Mouse (Mus musculus): Measurements from ENCODE around the gene Dcaf8.

Dcaf8 gene

DNA sequence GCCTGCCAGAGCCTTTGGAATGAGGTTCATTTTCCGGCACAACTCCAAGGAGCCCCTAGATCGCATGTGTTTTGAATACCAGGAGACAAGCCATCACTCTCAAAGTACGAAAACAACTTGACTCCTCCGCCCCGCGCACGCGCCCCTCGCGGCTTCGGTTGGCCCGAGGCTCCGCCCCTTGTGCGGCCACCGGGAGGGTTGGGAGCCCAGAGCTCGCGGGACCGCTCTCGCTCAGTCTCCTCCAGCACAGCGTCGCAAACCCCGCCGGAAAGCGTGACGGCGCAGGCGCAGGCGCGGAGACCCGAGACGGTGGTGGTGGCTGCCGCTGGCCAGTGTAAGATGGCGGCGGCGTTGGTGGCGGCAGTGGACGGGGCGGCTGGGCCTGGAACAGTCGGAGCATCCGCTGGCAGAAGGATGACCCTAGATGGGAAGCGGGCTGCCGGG, at the start of gene Dcaf8:
Dcaf8 (plus strand) TSS at position 250 of the 444 bp plus-strand sequence.
- peak; percentile 95 for DNase-seq

DNA sequence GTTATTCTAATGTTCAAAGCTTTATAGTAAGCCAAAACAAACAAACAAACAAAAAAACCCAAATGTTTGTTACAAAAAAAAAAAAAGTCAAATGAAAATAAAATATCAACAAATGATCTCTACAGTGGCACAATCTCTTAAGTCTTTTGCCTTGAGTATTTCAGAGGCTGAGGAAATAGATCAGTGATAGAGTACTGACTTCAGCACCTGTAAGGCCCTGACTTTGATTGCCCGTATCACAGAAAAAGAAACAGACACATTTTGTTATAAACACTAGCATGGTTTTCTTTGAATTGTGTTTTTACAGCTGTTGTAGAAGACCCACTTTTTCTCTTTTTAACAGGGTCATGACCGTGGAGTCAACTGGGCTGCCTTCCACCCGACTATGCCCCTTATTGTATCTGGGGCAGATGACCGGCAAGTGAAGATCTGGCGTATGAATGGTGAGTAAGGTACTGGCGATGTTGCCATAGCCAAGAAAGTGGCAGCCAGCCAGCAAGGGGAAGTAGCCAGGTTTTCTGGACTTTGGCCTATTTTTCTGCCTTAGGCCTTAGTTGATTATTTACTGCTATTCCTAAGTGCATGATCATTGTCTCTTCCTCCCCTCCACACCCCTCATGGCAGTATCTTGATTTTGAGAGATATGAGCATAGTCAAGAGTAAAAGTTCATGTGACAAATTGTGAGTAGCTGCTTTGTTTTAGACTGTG, 48.4 kb upstream of the Dcaf8 start:
- peak; percentile 20 for DNase-seq

DNA sequence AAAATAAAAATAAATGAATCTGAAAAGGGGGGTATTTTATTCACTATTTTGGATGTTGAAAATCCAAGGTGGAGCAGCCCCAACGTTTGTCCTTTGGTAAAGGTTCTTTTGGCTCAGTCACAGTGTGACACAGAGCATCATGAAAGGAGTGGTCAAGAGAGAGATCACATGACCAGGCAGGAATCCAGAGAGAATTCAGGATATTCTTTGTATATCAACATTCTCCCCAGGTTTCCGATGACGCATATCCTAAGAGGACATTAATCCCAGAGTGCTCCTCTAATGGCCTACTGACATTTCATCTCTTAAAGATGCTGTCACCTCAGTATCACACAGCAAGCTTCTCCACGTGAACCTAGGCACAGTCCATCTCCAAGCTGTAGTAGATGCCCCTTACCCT, 44.3 kb upstream of the Dcaf8 start:
- DNase-seq: no peak

DNA sequence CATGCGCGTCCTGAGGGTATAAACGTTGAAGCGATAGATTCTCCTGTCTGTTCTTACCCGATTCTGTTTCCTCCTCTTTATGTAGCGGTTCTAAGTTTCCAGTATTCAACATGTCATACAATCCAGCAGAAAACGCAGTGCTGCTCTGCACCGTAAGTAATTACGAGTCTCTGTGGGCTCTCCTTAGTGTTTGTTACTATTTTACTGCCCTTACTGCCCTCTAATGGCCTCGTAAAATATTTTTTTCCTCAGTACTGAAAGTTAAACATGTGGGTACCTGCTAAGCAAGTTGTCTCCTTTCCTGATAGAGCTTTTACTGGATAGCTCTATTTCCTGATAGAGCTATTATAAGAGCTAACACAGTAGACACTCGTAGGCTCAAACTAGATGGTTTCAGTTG, 42.8 kb upstream of the Dcaf8 start:
- DNase-seq: no peak

DNA sequence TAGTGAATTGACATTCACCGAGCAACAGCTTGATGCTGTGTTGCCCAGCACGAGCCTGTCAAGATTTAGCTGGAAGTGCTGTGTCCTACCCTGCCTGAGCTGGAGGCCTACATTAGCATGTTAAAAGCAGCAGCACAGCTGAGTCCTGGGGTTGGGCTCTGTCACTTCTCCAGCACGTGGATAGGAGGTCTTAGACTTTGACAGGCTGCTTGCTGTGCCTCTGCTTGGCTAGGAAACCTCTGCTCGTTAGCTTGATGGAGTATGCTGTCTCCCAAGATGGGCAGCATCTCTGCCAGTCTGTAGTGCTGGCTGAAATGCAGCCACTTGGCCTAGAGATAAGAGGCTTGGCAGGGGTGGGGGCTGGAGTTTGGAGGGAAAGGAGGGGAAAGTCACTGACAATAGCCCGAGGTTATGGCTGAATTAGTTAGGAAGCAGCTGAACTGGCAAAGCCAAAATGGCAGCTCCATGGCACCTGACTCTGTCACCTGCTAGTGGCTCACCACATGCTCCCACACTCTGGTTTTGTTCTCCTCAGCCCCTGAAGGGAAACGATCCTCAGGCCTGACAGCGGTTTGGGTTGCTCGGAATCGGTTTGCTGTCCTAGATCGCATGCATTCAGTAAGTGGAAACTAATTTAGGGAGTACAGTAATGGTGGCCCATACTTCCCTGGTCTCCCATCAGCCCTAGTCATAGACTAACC, 40.0 kb upstream of the Dcaf8 start:
- no peak for DNase-seq

DNA sequence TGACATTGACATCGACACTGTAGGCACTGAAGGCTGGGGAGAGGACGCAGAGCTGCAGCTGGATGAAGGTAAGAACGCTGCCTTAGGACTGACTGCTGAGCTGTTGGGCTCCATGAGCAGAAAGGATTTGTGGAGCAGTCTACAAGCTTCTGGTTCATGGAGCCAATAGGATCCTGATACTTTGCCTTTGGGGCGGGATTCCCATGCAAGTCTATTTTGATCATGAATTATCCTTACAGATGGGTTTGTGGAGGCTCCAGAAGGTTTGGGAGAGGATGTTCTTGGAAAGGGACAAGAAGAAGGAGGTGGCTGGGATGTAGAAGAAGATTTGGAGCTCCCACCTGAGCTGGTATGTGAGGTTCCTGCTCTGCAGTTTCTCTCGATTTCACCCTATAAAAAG, 30.9 kb upstream of the Dcaf8 start:
- no peak for DNase-seq

DNA sequence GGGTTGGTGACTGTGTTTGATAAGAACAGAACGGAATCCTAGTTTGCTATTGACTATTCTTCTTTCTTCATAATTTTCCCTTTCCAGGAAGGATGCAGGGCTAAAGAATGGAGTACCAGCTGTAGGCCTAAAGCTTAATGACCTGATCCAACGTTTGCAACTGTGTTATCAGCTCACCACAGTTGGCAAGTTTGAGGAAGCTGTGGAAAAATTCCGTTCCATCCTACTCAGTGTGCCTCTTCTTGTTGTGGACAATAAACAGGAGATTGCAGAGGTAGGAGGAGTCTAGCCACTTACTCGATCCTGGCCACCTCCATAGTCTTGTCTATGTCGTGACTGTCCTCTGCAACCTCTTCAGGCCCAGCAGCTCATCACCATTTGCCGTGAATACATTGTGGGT, 28.8 kb upstream of the Dcaf8 start:
- no peak for DNase-seq

DNA sequence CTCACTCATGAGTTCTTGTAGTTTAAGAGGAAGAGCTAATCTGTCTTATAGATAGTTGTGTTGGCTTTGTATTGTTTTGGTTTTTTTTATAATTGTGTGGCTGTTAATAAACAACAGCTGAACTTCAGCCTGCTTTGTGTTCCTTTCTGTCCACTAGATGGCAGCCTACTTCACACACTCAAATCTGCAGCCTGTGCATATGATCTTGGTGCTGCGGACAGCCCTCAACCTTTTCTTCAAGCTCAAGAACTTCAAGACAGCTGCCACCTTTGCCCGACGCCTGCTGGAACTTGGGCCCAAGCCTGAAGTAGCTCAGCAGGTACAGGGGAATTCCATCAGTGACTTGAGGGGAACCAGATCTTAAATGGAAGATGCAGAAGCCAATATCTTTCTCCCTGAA, 28.2 kb upstream of the Dcaf8 start:
- DNase-seq: peak; percentile 36

DNA sequence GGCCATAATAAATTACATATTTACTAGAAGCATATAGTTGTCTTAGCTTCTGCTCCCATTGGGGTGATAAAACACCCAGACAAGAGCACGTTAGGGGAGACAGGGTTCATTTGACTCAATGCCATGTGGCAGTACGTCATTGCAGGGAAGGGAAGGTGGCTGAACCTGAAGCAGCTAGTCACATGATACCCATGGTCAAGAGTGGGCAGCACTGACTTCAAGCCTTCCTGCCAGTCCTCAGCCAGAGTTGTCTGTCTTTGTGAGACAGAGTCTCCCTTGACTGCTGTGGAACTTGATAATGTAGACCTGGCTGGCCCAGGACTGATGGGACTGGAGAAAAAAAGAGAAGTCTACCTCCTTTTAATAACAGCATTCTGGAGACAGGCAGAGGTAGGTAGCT, 25.2 kb upstream of the Dcaf8 start:
- DNase-seq: no peak

DNA sequence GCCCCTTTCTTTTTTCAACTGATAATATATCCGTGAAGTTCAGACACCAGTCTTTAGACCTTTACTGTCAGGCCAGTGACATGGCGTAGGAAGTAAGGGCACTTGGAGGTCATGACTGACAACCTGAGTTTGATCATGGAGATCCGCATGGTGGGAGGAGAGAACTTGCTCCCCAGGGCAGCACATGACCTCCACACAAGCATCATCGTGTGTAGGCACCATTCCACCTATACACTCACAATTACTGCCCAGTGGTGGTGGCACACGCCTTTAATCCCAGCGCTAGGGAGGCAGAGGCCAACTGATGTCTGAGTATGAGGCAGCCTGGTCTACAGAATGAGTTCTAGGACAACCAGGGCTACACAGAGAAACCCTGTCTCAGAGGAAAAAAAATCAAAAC, 23.3 kb upstream of the Dcaf8 start:
- DNase-seq: no peak

DNA sequence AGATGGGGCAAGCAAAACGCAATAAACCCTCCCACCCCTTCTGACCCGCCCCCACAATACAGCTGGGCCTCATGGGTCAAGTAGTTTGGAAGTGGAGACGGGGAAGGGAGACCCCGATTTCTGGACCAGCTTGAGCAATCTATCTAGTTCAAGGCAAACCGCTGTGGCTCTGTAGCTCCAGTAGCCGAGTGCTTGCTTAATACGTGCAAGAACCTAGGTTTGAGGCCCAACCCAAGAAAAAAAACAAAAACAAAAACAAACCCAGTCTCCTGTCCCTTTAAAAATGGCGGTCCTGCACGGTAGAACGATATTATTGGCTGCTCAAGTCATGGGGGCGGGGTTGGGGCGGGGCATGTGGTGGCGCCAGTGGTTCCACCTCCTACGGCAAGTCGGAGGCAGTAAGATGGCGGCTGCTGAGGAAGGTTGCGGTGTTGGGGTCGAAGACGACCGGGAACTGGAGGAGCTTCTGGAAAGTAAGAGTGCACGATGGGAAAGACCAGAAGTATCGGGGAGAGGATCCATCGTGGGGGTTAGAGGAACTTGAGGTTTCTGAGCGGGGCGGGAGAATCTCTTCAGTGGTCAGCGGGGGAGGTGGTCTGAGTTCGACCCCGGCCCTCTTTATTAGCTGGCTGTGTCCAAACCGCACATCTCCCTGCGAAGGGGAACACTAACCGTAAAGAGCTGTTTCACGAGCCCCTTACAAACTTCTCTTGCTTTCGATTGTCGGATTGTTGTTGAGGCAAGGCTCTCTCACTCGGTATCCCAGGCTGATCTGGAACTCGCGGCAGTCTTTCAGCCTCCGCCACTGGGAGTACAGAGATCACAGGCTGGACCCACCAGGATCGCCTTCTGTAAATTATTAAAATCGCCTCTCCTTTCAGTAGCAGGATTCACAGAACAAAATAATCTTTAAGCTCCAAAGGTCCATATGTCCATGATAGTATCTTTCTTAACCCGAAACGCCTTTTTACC, 21.2 kb upstream of the Dcaf8 start, which contains the start of gene Pex19:
Pex19 (plus strand) TSS at position 380 of the 972 bp plus-strand sequence.
- peak; percentile 63 for DNase-seq

DNA sequence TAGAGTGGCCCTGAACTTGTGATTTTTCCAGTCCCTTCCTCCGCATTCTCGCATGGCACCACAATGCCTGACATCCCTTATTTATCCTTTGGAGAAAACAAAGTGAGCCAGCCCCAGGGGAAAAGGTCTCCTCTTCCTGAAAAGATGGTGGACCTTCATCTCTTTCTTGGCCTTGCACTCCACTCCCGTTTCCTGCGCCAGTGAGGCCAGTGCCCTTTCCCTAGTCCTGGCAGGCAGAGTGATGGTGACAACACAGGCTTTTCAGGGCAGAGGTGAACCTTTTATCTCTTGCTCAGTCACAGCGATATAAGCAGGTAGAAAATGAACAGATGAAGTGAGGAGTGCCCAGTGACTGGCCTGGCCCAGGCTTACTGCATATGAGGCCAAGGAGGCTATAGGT, 20.4 kb upstream of the Dcaf8 start:
- no peak for DNase-seq

DNA sequence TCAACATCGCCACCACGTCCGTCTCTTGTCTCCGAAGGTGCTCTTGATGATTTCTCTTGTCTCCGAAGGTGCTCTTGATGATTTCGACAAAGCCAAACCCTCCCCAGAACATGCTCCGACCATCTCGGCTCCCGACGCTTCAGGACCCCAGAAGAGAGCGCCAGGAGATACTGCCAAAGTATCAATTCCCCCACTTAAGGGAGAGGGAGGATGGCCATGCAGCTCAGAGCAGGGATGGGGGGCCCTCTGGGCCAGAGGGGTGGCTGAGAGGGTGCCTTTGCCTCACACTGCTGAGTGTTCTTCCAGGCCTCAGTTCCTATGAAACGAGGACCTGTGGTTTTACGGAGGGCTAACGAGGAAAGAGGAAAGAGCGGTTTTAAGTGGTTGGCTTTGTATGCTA, 19.3 kb upstream of the Dcaf8 start:
- DNase-seq: no peak

DNA sequence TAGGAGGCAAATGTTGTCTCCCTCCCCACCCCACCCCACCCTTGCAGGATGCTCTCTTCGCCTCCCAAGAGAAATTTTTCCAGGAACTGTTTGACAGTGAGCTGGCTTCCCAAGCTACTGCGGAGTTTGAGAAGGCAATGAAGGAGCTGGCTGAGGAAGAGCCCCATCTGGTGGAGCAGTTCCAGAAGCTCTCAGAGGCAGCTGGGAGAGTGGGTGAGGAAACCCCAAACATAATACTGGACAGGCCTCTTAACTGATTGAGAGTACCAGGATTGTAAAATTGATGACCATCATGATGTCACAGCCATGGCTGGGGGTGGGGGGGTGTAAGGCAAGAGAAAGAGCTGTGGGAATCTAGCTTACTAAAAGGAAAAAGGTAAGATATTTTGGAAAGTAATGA, 18.8 kb upstream of the Dcaf8 start:
- DNase-seq: no peak

DNA sequence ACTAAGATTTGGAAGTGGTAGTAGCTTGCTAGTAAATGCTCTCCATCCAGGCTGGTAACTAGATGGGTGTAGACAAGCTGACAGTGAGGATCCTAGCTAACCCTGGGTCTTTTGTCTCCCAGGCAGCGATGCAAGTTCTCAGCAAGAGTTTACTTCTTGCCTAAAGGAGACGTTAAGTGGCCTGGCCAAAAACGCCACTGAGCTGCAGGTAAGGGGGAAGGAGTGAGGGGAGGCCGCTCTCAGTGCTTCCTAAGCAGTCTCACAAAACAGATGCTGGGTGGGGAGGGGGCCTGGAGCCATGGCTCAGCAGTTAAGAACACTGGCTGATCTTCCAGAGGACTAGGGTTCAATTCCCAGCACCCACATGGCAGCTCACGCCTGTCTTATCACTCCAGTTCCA, 18.1 kb upstream of the Dcaf8 start:
- DNase-seq: no peak

DNA sequence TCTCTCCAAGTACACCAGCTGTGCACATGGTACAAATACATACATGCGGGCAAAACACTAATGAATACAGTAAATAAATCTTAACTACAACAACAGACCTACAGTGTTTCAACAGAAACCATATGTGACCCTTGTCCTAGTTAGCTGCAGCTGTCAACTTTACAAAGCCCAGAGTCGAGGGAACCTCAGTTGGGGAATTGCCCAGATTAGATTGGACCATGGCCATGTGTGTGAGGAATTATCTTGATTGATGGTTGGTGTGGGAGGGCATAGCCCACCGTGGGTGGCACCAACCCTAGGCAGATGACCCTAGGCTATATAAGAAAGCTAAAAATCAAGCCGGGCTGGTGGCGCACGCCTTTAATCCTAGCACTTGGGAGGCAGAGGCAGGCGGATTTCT, 15.6 kb upstream of the Dcaf8 start:
- DNase-seq: no peak

DNA sequence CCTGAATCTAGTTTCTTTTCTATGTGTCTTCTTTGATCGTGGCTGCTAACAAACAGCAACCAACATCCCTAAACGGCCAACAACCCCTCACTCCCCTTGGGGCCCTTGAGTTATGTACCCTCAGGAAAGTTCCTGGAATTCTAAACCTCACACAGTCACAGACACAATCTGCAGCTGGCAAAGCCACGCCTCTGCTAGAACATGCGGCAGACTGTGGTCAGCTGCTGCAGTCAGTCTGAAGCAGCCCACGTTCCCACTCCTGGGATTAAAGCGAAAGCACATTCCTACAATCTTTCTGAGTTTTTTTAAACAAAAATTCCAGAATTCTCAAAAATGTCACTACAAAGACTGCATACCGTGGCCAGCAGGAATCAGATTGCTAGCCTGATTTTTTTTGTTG, 14.3 kb upstream of the Dcaf8 start:
- DNase-seq: no peak

DNA sequence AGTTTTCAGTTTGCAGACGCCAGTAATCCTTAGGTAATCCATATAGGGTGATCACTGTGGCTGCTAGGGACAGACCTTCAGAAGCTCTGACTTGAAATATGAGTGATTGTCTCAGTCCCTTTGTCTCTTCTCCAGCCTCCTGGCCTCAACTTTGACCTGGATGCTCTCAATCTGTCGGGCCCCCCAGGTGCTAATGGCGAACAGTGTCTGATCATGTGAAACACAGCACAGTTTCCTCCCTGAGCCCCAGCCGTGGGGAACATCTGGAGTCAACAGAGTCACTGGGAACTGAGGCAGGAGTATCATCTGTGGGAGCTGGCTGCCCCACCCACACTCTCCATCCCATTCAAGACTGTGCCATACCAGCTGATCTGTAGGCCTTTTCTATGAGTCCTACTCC, 13.8 kb upstream of the Dcaf8 start:
- no peak for DNase-seq

DNA sequence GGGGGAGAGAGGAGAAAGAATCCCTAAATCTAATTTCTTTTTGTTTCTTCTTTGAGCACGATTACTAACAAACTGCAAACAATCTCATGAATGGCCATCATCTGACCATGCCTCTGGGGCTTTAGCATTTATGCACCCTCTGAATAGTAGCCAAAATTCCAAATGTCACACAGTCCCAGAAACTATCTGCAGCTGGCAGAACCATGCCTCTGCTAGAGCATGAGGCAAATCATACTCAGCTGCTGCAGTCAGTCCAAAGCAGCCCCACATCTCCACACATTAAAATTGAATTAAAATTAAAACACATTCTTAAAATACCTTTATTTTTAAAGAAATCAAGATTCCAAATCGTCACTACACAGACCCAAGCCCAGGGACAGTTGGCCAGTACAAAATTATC, 7.7 kb upstream of the Dcaf8 start:
- DNase-seq: no peak

DNA sequence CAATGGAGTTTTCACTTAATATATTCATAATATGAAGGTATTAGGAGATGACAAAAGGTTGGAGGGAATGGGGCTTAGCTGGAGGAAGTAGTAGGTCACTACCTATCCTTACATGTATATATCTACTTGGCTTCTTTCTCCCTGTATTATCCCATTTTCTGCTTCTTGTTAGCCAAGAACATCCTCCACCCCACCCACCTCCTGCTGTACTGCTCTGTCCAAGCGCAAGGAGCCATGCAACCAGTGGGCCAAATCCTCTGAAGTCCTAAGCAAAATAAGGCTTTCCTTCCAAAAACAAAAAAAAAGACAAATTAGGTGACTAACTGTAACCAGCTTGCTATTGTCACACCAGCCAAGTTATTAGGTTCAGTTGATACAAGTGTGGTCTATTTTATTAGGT, 7.1 kb upstream of the Dcaf8 start:
- DNase-seq: no peak

DNA sequence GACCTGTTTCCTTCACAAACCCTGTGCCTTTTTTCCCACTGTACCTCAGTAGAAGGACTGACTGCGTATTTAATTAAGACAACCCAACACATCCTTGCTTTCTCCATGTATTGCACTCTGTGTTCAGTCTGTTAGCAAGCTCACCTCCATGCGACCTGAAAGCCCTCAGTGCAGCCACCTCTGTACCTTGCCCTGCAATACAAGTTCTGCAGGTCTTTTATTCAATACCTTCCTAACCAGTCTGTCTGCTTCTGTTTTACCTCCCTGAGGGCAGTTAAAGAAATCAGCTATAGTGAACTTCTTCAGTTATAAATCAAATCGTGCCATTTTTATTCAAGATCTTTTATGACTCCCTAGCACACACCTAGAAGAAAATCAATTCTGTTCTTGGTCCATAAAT, 6.4 kb upstream of the Dcaf8 start:
- no peak for DNase-seq

DNA sequence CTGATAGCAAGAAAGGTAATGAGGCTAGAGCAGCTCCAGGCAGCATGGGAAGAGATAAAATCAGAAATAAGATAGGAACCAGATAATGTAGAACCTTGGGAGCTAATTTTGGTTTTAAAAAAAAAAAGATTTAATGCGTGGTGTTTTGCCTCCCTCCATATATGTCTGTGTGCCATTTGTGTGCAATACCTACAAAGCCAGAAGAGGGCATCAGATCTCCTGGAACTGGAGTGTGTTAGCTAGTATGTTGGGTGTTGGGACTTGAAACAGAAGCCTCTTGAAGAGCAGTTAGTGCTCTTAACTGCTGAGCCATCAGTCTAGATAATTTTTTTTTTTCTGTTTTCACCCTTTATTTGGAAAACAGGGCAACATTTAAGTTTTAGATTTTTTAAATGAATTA, 4.3 kb upstream of the Dcaf8 start:
- DNase-seq: peak; percentile 45

DNA sequence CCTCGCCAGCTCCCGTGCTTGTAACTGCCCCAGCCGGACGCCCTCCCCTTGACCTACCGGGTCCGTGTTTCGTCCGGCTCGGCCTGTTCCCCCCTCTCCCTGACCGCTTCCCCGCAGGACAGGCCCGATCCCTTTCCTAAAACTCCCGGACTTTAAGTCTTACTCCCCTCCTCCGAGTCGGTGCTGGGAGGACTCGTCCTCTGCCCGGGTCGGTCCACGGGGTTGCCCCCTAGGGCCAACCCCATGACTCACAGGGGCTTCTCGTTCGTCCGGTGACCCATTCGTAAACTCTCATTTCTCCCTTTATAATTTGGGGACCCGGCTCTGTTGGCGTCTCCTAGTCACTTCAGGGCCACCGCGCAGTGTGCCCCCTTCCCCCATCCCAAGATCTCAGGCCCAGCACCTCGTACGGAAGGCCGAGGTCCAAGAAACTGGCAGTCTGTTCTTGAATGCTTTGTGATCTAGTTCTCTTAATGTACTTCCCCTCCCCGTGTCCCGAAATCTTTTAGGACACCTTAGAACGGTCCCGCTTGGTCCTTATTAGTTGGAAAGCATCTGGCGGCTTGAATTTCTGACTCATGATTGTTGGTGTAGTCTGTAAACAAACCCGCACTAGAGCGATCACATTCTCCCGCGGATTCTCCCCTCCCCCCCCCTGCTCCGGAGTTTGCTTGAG, 533 bp downstream of the Dcaf8 start:
- DNase-seq: no peak
